Comparison of ENCODE assay signal across 13 mouse cellular contexts in genomic region chr5:148152600-148153402, GRCm38 (mm10).
DNase-seq lines count a peak whose midpoint lies in the region; ATAC-seq and TF ChIP-seq lines count a peak whose summit lies in the region.
"Had no signal": no experiment of that assay in that cellular context is flagged by ENCODE, and none has a peak within 500 bp of the region (broad histone marks: within the 10 kb centered on the region; RNA-seq: fewer than 3 reads in every experiment).

No protein-coding gene starts in this region.

- H3K27ac ChIP-seq in lung, embryonic 16.5 days (ENCODE audit: low read length) = no peak overlapping the region
- no peak overlapping the region for H3K27ac ChIP-seq in forebrain, postnatal 0 days (ENCODE audit: low read depth, low read length)
- H3K27ac ChIP-seq in limb, embryonic 11.5 days (replicated peaks; ENCODE audit: low read depth, low read length) = no peak overlapping the region
- no peak overlapping the region for H3K27ac ChIP-seq in intestine, embryonic 16.5 days (ENCODE audit: low read length)
- H3K27ac ChIP-seq: limb, embryonic 15.5 days; macrophage had no signal

- peak; percentile 38; the same call in 1 of the 2 replicates for ATAC-seq in lung, embryonic 16.5 days (ENCODE audit: low read depth)
- ATAC-seq in forebrain, postnatal 0 days = peak; percentile 47; the same call in 1 of the 2 replicates
- peak; percentile 76; the same call in 1 of the 2 replicates for ATAC-seq in limb, embryonic 11.5 days (ENCODE audit: insufficient number of reproducible peaks, low FRiP score, low TSS enrichment, low read depth)
- ATAC-seq in intestine, embryonic 16.5 days = no peak
- no peak for ATAC-seq in erythroblast, adult 5-6 weeks (replicated peaks; ENCODE audit: low FRiP score, poor library complexity, severe bottlenecking)

- no peak overlapping the region for H3K9ac ChIP-seq in lung, embryonic 16.5 days (ENCODE audit: low read length)
- H3K9ac ChIP-seq in forebrain, postnatal 0 days = no peak overlapping the region
- H3K9ac ChIP-seq in limb, embryonic 11.5 days (ENCODE audit: low read length) = no peak overlapping the region
- H3K9ac ChIP-seq in intestine, embryonic 16.5 days (ENCODE audit: low read depth, low read length) = no peak overlapping the region
- H3K9ac ChIP-seq: limb, embryonic 15.5 days had no signal

- TF ChIP-seq POLR2A in lung, adult 2 months (IDR thresholded peaks at IDR 0.05; ENCODE audit: borderline replicate concordance, extremely low read depth, low read depth, low read length) = no peak

- peak overlapping the region; percentile 22; the same call in 1 of the 2 replicates for H3K4me2 ChIP-seq in lung, embryonic 16.5 days (ENCODE audit: low read depth, low read length)
- peak overlapping the region; percentile 26; the same call in 1 of the 2 replicates for H3K4me2 ChIP-seq in forebrain, postnatal 0 days (ENCODE audit: low read depth)
- H3K4me2 ChIP-seq in limb, embryonic 11.5 days (ENCODE audit: low read depth, severe bottlenecking) = no peak overlapping the region
- no peak overlapping the region for H3K4me2 ChIP-seq in intestine, embryonic 16.5 days (ENCODE audit: low read depth, low read length)
- H3K4me2 ChIP-seq: limb, embryonic 15.5 days had no signal

- TF ChIP-seq CTCF in lung, adult 2 months (IDR thresholded peaks at IDR 0.05; ENCODE audit: insufficient read depth, low read length) = no peak
- TF ChIP-seq CTCF in forebrain, postnatal 0 days (IDR thresholded peaks at IDR 0.05; ENCODE audit: low read depth) = no peak

- H3K9me3 ChIP-seq in lung, embryonic 16.5 days (ENCODE audit: control insufficient read depth, low read length) = no peaks in the 10 kb centered on the region
- no peaks in the 10 kb centered on the region for H3K9me3 ChIP-seq in forebrain, postnatal 0 days (ENCODE audit: low read length)
- H3K9me3 ChIP-seq in limb, embryonic 11.5 days (ENCODE audit: control insufficient read depth, low read length) = no peaks in the 10 kb centered on the region
- H3K9me3 ChIP-seq in intestine, embryonic 16.5 days (ENCODE audit: control insufficient read depth, low read length) = no peaks in the 10 kb centered on the region
- H3K9me3 ChIP-seq: limb, embryonic 15.5 days had no signal

- no peaks in the 10 kb centered on the region for H3K36me3 ChIP-seq in lung, embryonic 16.5 days (ENCODE audit: control insufficient read depth, insufficient read depth, low read length)
- H3K36me3 ChIP-seq in forebrain, postnatal 0 days (ENCODE audit: insufficient read depth) = no peaks in the 10 kb centered on the region
- no peaks in the 10 kb centered on the region for H3K36me3 ChIP-seq in limb, embryonic 11.5 days (ENCODE audit: control insufficient read depth, insufficient read depth, low read length)
- H3K36me3 ChIP-seq in intestine, embryonic 16.5 days (ENCODE audit: control insufficient read depth, insufficient read depth, low read length) = no peaks in the 10 kb centered on the region
- H3K36me3 ChIP-seq: limb, embryonic 15.5 days had no signal

- no peak for DNase-seq in lung, adult 2 months
- no peak for DNase-seq in forebrain, postnatal 0 days
- DNase-seq in limb, embryonic 11.5 days (ENCODE audit: low spot score) = peak; percentile 60
- DNase-seq in retina, postnatal 1 day = peak; percentile 66
- DNase-seq: adrenal gland, postnatal 36 days; cerebellum, adult 2 months; gastrocnemius, postnatal 36 days; kidney, adult 18-20 months had no signal

- no peak overlapping the region for H3K4me3 ChIP-seq in lung, embryonic 16.5 days (ENCODE audit: low read length)
- no peak overlapping the region for H3K4me3 ChIP-seq in lung, adult 2 months (replicated peaks; ENCODE audit: extremely low read depth, low read depth, low read length)
- H3K4me3 ChIP-seq in forebrain, postnatal 0 days (ENCODE audit: low read depth, low read length) = no peak overlapping the region
- no peak overlapping the region for H3K4me3 ChIP-seq in limb, embryonic 11.5 days (ENCODE audit: low read depth, low read length)
- no peak overlapping the region for H3K4me3 ChIP-seq in intestine, embryonic 16.5 days (ENCODE audit: low read length)
- H3K4me3 ChIP-seq: limb, embryonic 15.5 days had no signal

- H3K4me1 ChIP-seq in lung, embryonic 16.5 days (replicated peaks; ENCODE audit: control insufficient read depth, insufficient read depth, low read length) = 0 out of 2 replicates have a peak, but pooled peaks cover 2% of the 10 kb centered on the region
- H3K4me1 ChIP-seq in lung, adult 2 months (ENCODE audit: control insufficient read depth, insufficient read depth, low read length) = no peaks in the 10 kb centered on the region
- H3K4me1 ChIP-seq in forebrain, postnatal 0 days (ENCODE audit: insufficient read depth) = 0 out of 2 replicates have a peak, but pooled peaks cover 6% of the 10 kb centered on the region
- peaks cover 4% of the 10 kb centered on the region; the same call in 1 of the 2 replicates for H3K4me1 ChIP-seq in limb, embryonic 11.5 days (ENCODE audit: control insufficient read depth, insufficient read depth, low read length)
- H3K4me1 ChIP-seq in intestine, embryonic 16.5 days (ENCODE audit: control insufficient read depth, insufficient read depth, low read length) = no peaks in the 10 kb centered on the region

- H3K27me3 ChIP-seq in lung, embryonic 16.5 days (ENCODE audit: control insufficient read depth, insufficient read depth, low read depth, low read length) = no peaks in the 10 kb centered on the region
- H3K27me3 ChIP-seq in forebrain, postnatal 0 days (ENCODE audit: insufficient read depth, low read length) = no peaks in the 10 kb centered on the region
- H3K27me3 ChIP-seq in limb, embryonic 11.5 days (ENCODE audit: control insufficient read depth, insufficient read depth, low read length) = peaks cover 9% of the 10 kb centered on the region
- H3K27me3 ChIP-seq in intestine, embryonic 16.5 days (replicated peaks; ENCODE audit: control insufficient read depth, insufficient read depth, low read length) = no peaks in the 10 kb centered on the region
- H3K27me3 ChIP-seq: limb, embryonic 15.5 days had no signal

- WGBS in lung, embryonic 16.5 days = 37% methylated on average over 13 of the region's 13 CpGs
- WGBS in lung, adult 2 months = 48% methylated on average over 13 of the region's 13 CpGs
- WGBS in forebrain, postnatal 0 days = 28% methylated on average over 13 of the region's 13 CpGs
- WGBS in limb, embryonic 11.5 days = 60% methylated on average over 13 of the region's 13 CpGs
- WGBS in intestine, embryonic 16.5 days = 60% methylated on average over 13 of the region's 13 CpGs

Comparison
In these comparisons a context has a peak if more than half of its experiments do, and no peak if none do; other contexts are left out.
1. ATAC-seq: peak in lung, embryonic 16.5 days (single experiment), forebrain, postnatal 0 days (single experiment) and limb, embryonic 11.5 days (single experiment); none in intestine, embryonic 16.5 days (single experiment) and erythroblast, adult 5-6 weeks (single experiment).
2. H3K4me2 ChIP-seq: peak in lung, embryonic 16.5 days (single experiment) and forebrain, postnatal 0 days (single experiment); none in limb, embryonic 11.5 days (single experiment) and intestine, embryonic 16.5 days (single experiment).
3. DNase-seq: peak in limb, embryonic 11.5 days (single experiment) and retina, postnatal 1 day (single experiment); none in lung, adult 2 months (single experiment) and forebrain, postnatal 0 days (single experiment).